Mouse (Mus musculus) megakaryocyte progenitor cell, adult 5-6 weeks (primary cell): Measurements from ENCODE around the gene Casq2. TPM values are rescaled to one million over a fixed set of nuclear protein-coding genes. Genes with fewer than 3 reads are reported as not detected.
A peak's percentile ranks its signal among the peaks of the same experiment; 100 is the strongest.

Experiments used
- ATAC-seq: replicated peaks from 2 replicates; pipeline ENCODE4 v1.8.0; 2016; ENCODE audit warnings: mild to moderate bottlenecking, moderate TSS enrichment, inconsistent platforms; ENCODE audit not compliant: poor library complexity
- total RNA-seq, 2 experiments: library from RNA; stranded (forward) in 1 of 2; stranded (reverse) in 1 of 2; fragments of 157-497, 149-512 nt in 1 of 2; fragments of 200-1000 nt in 1 of 2; gene quantifications; 2 replicates each; pipeline versions ENCODE4 v1.2.3 to v1.2.4; 2015 to 2017

Casq2 gene
- total RNA-seq (2015) (not detected in 2 replicates), total RNA-seq (2017) (not detected in 2 replicates)

- no peak for ATAC-seq
Observed at GRCm38 (mm10) chr3:102086283-102086682, at the start of gene Casq2. Casq2 (plus strand) TSS chr3:102086415.

GRCm38 (mm10) chr3:102037806-102038205, 48.4 kb upstream of the Casq2 start:
- ATAC-seq = no peak

GRCm38 (mm10) chr3:102038608-102039007, 47.6 kb upstream of the Casq2 start:
- ATAC-seq = no peak

DNA sequence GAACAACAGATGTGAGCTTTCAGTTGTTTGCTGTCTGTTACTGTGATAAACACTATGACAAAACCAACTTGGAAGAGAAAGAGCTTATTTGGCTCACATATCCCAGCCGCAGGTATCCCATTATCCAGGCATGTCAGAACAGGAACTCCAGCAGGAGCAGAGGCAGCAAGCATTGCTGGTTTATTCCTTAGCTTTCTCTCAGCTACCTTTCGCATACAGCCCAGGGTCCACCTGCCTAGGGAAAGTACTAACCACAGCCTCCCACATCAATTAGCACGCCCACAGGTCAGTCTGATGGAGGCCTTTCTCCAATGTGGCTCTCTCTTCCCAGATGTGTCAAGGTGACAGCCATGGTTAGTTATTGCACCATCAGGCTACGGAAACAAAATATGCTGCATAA, 44.6 kb upstream of the Casq2 start:
- no peak for ATAC-seq

DNA sequence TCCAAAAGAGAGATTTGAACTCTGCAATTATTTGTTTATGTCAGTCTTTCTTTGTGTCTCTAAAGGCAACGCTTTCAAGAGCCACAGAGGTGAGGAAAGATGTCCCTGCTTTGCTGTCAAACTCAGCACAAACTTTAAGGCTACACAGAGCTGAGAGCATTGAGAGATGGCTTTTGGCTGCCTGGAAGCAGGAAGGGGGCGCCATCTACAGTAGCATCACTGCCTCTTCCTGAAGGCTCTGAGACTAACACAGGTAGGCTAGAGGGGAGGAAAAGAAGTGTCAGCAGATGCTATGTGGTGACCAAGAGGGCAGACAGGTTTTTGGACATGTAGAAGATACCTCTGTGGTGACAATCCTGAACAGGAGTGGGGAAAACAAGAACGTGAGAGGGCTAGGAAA, 41.1 kb upstream of the Casq2 start:
- no peak for ATAC-seq

DNA sequence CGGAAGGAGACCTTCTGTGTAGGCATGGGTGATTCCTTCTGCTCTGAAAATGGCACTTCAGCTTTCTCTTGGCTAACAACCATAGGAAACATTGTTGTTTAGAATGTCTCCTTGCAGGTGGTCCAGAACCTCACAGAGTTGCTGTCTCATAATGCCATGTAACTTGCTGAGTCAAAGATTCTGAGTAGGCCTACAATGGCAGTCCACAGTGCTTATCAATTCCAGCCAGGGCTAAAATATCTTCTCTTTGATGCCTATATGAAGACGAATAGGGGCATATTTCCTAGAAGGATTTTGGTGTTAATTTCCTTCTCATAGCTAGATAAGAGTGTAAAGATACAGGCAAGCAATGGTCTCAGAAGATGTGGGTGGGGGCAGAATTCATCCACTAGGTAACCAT, 38.7 kb upstream of the Casq2 start:
- no peak for ATAC-seq

DNA sequence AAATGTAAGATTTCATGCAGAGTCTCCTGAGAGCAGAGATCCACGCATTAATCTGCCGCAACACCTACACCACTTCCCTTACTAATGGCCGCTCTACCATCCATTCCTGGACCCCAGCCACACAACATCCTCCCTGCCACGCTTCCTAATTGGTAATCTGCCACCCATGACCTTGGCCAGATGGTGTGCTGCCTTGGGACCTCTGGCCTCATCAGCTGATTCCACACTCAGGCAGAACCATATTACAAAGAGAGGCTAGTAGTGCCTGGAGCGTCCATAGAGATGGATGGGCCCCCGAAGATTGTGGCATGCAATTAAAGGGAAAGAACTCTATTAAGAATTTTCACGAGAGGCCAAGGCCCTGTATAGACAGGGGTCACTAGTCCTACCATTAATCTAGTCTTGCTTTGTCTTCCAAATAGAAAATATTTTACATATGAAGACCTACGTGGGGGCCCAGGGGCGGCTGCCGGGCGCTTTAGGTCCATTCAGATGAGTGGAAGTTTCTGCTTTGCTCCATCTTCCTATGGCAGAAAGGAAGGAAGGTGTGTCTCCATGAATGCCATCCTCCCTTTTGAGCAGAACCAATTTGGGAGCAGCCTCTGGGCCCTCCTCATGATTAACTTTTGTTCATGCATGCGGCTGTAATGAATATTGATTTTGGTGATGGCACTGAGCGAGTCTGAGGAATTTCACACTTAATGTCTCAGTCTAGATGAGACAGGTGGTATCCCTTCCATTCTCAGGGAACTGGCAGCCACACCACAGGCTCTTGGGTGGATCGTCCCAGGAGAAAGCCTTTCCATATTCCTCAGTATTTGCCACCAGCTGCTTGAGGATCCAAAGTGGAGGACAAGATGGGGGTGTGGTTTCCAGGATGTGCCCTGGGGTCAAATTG, 36.8 kb upstream of the Casq2 start:
- ATAC-seq = no peak

DNA sequence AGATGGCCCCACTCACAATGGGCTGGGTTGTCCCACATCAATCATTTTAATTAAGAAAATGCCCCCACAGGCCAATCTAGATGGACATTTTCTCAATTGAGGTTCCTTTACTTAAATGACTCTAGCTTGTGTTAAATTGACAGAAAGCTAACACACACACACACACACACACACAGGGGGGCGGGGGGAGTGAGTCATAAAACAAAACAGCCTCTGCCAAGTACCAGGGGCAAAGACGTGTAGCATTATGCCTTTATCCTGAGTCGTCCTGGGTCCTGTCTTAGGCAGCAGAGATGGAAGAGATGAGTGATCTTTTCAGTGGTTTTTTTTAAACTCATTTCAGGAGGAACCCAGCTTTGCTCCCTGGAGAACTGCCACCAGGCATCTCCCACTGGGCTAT, 34.2 kb upstream of the Casq2 start:
- ATAC-seq = no peak

DNA sequence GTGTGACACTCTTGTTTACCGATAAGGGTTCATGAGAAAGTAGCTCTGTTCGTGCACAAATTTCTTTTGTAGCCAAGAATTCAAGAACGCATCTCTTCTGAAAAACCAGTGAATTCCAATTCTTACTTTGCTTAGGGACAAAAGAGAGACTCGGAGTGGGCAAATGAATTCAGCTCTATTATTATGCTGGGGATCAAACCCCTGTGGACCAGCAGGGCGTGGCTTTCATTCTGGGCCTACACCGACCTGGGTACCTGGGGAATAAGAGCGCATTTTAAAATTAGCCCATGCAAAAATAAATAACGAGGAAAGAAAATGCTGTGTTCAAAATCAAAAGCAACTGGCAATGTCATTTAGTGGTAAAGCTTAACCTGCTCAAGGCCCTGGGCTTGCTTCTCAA, 32.9 kb upstream of the Casq2 start:
- ATAC-seq = no peak

DNA sequence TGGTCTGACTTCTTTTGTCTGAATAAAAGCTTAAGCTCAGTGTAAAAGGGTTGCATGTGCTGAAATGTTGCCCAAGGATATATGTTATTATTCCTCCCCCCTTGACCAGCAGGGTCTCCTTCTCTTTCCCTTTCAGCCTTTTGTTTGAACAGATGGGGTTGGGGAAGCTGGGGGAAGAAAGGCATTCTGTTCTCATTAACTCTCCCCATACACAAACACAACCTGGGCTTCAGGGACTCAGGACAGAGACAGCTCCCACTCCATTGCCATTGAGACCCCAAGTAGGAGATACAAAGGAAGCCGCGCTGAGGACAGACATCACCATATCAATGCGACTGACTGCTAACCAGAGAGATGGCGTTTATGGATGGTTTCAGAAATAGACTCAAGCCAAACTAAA, 30.3 kb upstream of the Casq2 start:
- no peak for ATAC-seq

- ATAC-seq = peak; percentile 46; the same call in 1 of the 2 replicates
Observed at GRCm38 (mm10) chr3:102060065-102060464, 26.1 kb upstream of the Casq2 start.

DNA sequence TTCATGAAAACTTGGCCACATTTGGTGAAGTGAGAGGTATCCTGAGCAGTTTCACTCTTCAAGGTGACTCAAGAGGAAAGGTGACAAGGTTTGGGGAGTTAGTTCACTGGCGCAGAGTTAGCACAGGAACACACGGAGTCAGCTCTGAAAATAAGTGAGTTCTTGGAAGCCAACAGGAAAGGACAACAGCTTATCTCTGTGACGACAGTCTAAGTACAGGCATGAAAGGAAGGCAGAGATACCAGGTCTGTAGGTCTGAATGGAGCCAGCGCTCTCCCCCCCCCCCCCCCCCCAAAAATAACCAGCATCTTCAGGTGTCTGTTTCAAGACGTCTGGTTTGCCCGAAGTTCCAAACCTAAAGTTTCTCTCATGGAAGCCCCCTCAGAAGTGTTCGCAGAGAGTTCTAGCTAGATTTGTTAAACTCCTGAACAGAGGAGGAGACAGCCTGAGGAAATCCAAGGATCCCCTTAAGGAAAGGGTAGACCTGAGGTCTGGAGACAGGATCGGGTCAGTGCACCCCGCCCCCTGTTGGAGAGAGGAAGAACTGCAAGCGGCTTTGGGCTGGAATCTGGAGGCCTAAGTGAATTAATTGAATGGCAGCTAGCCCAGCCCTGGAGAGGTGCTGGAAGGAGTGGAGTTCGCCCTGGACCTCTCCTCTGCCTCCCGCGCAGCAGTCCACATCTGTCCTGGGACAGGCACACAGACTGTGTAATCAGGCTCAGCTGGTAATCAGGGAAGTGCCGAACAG, 24.1 kb upstream of the Casq2 start:
- peak; percentile 74 for ATAC-seq

- ATAC-seq = no peak
Observed at GRCm38 (mm10) chr3:102062671-102063010, 23.6 kb upstream of the Casq2 start.

DNA sequence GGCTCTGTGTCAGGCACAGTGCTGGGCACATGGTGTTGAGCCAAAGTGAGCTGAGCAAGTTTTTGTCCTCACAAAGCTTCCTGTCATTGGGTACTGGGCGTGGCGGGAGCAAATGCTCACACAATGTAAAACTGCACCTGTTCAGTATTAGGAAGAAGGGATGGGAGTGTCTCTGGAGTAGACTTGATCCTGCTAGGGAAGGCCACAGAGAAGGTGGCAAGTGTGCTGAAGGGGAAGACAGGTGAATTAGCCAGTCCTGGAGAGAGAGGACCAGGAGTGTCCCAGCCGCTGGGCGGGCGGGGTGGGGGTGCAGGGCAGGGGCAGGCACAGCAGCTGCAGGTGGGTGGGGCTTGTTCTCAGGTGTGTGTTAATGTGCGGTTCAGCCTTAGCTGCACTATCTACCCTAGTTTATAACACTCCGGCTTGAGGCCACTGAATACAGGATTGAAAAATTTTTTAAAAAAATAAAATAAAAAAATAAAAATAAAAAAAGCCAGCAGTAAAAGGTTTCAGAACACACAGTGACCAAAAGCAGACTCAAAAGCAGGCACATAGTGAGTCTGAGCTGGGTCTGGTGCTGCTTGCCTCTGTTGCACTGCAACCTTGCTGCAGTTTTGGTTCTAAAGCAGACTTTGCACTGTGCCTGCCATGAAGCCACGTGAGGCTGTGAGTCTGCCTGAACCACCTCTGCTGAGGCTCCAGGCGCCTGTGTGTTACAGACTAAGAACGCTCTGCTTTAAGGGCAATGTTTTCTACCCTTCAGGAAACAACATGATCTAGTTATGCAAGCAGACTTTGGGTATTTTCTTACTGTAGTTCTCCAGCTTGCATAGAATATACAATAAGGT, 22.7 kb upstream of the Casq2 start:
- ATAC-seq = no peak

DNA sequence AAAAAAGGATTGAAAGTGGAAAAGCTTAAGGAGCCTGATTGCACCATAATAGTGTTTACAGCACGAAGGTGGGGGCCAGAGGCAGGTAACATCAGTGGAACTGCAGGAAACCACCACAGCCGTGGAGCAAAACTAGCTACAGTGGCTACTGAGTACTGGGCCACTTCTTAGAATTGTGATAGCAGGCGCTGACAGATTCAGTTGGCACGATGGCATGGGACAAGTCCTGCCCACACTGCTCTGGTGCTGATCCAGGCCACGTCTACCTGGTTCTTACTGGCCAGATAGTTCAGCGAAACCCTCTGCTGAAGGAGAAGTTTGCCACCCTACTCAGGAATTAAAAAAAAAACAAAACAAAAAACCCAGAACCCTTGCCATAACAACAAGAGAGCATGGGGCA, 21.6 kb upstream of the Casq2 start:
- ATAC-seq = no peak

GRCm38 (mm10) chr3:102067306-102067705, 18.9 kb upstream of the Casq2 start:
- ATAC-seq = no peak

- ATAC-seq = no peak
Observed at GRCm38 (mm10) chr3:102067861-102068260, 18.4 kb upstream of the Casq2 start.

DNA sequence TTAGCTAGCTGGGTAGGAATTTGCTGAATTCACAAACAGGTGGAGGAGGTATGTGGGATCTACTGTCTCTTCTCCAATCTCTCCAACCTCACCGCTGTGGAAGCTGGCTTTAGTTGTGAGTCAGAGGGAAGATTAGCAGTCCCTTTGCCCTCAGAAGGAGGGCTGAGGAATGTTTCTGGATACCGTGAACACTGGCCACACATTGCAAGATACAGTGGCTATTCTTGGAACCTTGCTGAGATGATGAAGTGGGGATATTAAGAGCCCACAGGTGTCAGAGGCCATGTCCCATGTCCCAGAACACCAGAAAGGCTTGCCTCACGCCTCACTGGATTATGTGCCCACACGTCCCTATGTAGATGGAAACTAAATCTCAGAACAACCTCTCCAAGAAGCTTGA, 17.0 kb upstream of the Casq2 start:
- no peak for ATAC-seq

DNA sequence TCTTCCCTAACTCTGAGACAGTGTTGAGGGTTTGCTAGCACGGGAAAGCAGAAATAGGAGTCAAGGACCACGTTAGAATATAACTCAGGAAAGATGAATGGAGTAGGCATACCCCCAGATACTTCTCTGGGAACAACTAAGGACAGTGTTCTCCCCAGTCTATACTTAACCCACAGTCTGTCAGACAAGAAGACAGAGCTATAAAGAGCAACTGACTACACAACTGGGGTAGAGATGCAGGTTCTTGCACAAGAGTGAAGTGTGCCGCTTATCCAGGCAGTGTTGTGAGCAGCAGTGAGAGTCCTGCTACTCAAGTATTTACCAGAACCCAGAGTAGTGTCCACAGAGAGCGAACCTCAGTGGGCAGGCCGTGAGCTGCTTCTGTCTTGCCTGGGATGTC, 16.5 kb upstream of the Casq2 start:
- no peak for ATAC-seq

DNA sequence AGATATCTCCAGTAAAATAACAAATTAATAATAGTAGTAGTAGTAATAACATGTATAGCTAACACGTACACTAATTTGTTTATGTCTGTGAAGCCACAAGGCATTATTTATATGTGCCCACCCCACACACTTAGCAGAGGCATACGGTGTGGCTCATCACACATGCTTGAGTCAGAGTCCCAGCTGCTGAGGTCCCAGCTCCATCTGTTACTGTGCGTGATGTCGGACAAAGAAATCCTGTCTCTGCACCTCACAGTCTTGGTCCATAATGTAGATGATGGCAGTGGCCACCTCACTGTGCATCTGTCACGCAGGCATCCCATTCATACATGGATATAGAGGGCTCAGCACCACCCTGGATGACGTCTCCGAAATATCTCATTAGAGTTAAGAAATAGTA, 15.9 kb upstream of the Casq2 start:
- ATAC-seq = no peak

GRCm38 (mm10) chr3:102071016-102071415, 15.2 kb upstream of the Casq2 start:
- no peak for ATAC-seq
